Mouse (Mus musculus) splenic B cell, adult 2 months (primary cell): Measurements from ENCODE around the gene Ddi2.

Source experiments
- DNase-seq: peaks from one replicate; pipeline ENCODE4 v3.0.0-alpha.2; 2011; ENCODE audit warnings: low read depth, low spot score
- H3K27me3 ChIP-seq: 2 replicates; pipeline ENCODE4 v1.6.1; 2012; ENCODE audit warnings: mild to moderate bottlenecking, low read length, moderate library complexity, mixed read lengths; ENCODE audit not compliant: control insufficient read depth, poor library complexity, insufficient read depth, severe bottlenecking
- H3K36me3 ChIP-seq: 2 replicates; pipeline ENCODE4 v1.6.1; 2012; ENCODE audit warnings: mild to moderate bottlenecking, low read length, moderate library complexity, mixed read lengths; ENCODE audit not compliant: control insufficient read depth, poor library complexity, insufficient read depth, severe bottlenecking

Gene Ddi2

GRCm38 (mm10) chr4:141725738-141726137 lies 2.5 kb upstream of the Ddi2 start:
- Histone ChIP-seq H3K36me3 (no peaks in the 10 kb centered on the region), H3K27me3 (no peaks in the 10 kb centered on the region)
- no peak for DNase-seq

- no peaks in the 10 kb centered on the region for H3K27me3 ChIP-seq
- H3K36me3 ChIP-seq, result no peaks in the 10 kb centered on the region
- no peak for DNase-seq
Observed at GRCm38 (mm10) chr4:141725277-141725676, 2.1 kb upstream of the Ddi2 start.

- H3K36me3 ChIP-seq, result no peaks in the 10 kb centered on the region
Observed at GRCm38 (mm10) chr4:141724594-141724993, 1.4 kb upstream of the Ddi2 start.

GRCm38 (mm10) chr4:141723673-141724068 lies 452 bp upstream of the Ddi2 start:
- DNase-seq, result no peak
- Histone ChIP-seq H3K27me3 (no peaks in the 10 kb centered on the region), H3K36me3 (no peaks in the 10 kb centered on the region)

More at GRCm38 (mm10) chr4:141724594-141724993, 1.4 kb upstream of the Ddi2 start:
- H3K27me3 ChIP-seq, result no peaks in the 10 kb centered on the region
- DNase-seq, result no peak

GRCm38 (mm10) chr4:141721961-141722360 lies 1.3 kb downstream of the Ddi2 start:
- no peaks in the 10 kb centered on the region for H3K36me3 ChIP-seq
- no peak for DNase-seq

DNA sequence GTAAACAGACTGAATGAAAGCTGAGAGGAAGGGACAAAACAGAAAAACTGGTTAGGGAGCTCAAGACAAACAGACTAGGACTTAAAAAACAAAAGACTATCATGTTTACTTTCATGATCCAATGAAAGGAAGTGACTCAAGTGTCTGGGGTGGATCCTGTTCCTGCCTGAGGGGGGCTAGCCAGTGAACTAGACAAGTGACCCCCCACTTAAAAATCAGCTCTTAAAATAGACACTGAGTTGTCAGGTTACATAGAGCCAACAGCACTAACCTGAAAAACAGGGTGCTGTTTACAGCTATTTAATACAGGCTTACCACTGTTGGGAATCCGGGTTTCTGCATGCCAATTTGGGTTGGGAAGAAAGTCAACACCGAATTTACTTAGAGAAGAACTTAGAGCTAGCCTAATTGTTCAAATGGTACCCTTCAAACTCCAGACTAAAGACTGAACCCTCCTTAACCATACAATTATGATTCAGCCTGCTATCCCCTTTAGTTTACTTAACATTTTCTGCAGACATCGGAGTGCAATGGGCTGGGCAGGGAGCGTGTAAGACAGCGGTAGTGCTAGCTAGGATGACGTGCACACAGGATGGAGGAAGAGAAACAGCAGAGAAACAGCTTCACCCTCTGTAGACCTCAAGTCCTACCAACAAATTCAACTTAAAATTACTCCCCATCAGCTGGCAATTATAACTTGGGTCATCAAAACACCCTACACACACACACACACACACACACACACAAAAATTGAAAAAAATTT lies 2.3 kb downstream of the Ddi2 start:
- Histone ChIP-seq H3K27me3 (no peaks in the 10 kb centered on the region), H3K36me3 (no peaks in the 10 kb centered on the region)
- DNase-seq, result peak; percentile 43

More at GRCm38 (mm10) chr4:141721961-141722360, 1.3 kb downstream of the Ddi2 start:
- H3K27me3 ChIP-seq, result no peaks in the 10 kb centered on the region

- Histone ChIP-seq H3K36me3 (no peaks in the 10 kb centered on the region), H3K27me3 (no peaks in the 10 kb centered on the region)
- no peak for DNase-seq
Observed at GRCm38 (mm10) chr4:141719304-141719703, 3.9 kb downstream of the Ddi2 start.

DNA sequence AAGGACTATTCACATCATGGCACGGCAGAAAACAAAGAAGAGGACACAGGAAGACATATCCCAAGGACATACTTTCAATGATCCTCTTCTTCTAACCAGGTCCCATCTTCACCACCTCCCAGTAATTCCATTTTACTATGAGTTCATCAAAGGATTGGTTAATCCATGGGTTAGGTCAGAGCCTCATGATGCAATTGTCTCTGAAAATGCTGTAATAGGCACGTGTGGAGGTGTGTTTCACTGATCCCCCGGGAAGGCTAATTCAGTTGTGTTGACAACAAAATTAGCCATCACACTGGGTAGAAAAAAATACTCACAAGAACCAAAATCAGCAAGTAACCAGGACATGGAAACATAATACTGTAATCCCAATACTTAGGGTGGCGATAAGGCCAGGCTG lies 5.6 kb downstream of the Ddi2 start:
- Histone ChIP-seq H3K36me3 (no peaks in the 10 kb centered on the region; the same call in 1 of the 2 replicates), H3K27me3 (no peaks in the 10 kb centered on the region)

GRCm38 (mm10) chr4:141715027-141715426 lies 8.2 kb downstream of the Ddi2 start:
- H3K27me3 ChIP-seq, result no peaks in the 10 kb centered on the region
- no peaks in the 10 kb centered on the region; the same call in 1 of the 2 replicates for H3K36me3 ChIP-seq
- no peak for DNase-seq

More for the DNA sequence above, 5.6 kb downstream of the Ddi2 start:
- DNase-seq, result no peak

DNA sequence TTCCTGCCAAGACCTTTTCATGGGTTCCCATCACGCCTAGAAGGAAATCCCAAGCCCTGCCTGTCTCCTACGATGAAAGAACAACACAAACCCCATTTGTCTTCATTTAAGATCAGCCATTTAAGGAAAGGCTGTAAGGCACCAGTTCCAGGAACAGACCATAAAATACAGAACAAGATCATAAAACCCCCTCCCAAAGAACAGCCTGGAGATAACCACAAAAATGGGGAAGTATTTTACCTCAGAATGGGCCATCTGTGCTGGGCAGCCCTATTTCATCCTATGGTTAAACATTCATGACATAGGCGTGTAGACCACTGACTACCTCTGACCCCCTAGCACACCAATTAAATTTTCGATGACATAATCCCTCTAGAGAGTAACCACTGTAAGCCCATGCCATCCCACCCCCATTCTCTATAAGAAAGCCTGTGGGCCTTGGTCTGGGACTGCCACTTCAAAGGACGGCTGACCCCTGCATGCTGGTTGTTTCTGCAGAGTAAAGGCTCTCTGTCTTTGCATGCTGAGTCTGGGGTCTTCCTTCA lies 9.5 kb downstream of the Ddi2 start:
- Histone ChIP-seq H3K36me3 (no peaks in the 10 kb centered on the region; the same call in none of the 2 replicates), H3K27me3 (no peaks in the 10 kb centered on the region)
- DNase-seq, result peak; percentile 43

DNA sequence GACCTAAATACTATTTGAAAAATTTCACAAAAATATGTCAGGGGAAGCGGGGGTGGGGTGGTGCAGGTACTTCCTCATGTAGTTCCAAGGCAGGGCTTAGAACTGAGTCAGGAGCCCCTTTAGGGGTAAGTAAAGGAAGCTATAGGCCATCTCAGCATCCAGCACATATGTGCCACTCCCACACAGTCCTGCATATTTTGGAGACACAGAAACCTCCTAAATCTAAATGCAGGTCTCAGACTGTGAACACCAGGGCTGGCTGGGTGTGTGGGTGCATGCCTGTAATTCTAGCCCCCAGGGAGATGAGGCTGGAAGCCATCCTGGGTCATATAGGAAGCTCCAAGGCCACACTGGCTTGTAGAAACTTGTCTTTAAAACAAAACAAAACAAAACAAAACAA lies 12.0 kb downstream of the Ddi2 start:
- DNase-seq, result no peak
- H3K27me3 ChIP-seq, result no peaks in the 10 kb centered on the region
- no peaks in the 10 kb centered on the region; the same call in none of the 2 replicates for H3K36me3 ChIP-seq

GRCm38 (mm10) chr4:141708971-141709370 lies 14.2 kb downstream of the Ddi2 start:
- DNase-seq, result no peak
- peaks cover 12% of the 10 kb centered on the region for H3K36me3 ChIP-seq
- no peaks in the 10 kb centered on the region for H3K27me3 ChIP-seq

- H3K27me3 ChIP-seq, result no peaks in the 10 kb centered on the region
- no peak for DNase-seq
- peaks cover 13% of the 10 kb centered on the region for H3K36me3 ChIP-seq
Observed at GRCm38 (mm10) chr4:141708005-141708404, 15.2 kb downstream of the Ddi2 start.

DNA sequence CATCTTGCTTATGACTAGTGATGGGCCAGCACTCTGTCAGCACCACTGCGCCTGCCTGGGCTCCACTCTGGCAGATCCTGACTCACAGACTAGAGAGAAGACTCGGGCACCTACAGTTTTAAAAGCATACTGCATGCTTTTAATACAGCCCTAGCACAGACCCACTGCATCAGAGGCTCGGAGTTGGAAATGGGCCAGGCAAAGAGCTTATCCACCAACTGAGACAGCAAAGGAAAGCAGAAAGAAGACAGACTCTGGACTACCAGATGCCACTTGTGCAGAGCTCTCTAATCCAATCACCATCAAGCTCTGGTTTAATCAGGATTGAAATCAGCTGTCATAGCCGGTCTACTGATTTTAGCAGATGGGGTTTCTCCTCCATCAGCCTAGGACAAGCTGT lies 17.9 kb downstream of the Ddi2 start:
- H3K27me3 ChIP-seq, result no peaks in the 10 kb centered on the region
- DNase-seq, result no peak
- peaks cover 18% of the 10 kb centered on the region; the same call in 1 of the 2 replicates for H3K36me3 ChIP-seq

GRCm38 (mm10) chr4:141704625-141705024 lies 18.6 kb downstream of the Ddi2 start:
- H3K27me3 ChIP-seq, result no peaks in the 10 kb centered on the region
- peaks cover 18% of the 10 kb centered on the region; the same call in 1 of the 2 replicates for H3K36me3 ChIP-seq
- no peak for DNase-seq
